Mouse (Mus musculus) heart, postnatal 0 days (tissue): ENCODE results near the gene Kbtbd2.

Experiments
- CTCF ChIP-seq: IDR thresholded peaks from 2 replicates; pipeline ENCODE4 v1.5.1; 2016; ENCODE audit warnings: antibody characterized with exemption, control low read depth, low read depth
- EP300 ChIP-seq: IDR thresholded peaks from 2 replicates; pipeline ENCODE4 v1.6.1; 2016; ENCODE audit warnings: antibody characterized with exemption, low read depth

GRCm38 (mm10) chr6:56806195-56806594 is 8.6 kb upstream of the Kbtbd2 start:
- TF ChIP-seq CTCF (no peak), EP300 (no peak)
